Mouse (Mus musculus): ENCODE data around the gene Zfp592. TPM values are rescaled to one million over a fixed set of nuclear protein-coding genes. Genes with fewer than 3 reads are reported as not detected.

The Zfp592 gene
- polyA plus RNA-seq, 1 experiment from 2014 or later, result 15.7 TPM

- H3K9me3 ChIP-seq (replicated peaks), result no peaks in the 10 kb centered on the region
- peak overlapping the region; percentile 59 for H3K27ac ChIP-seq
- no peak overlapping the region for H3K4me3 ChIP-seq
- H3K36me3 ChIP-seq, result no peaks in the 10 kb centered on the region
- 46% methylated on average over 9 of the region's 9 CpGs for WGBS
- peak; percentile 51 for DNase-seq (ENCODE audit: low spot score)
- H3K27me3 ChIP-seq (ENCODE audit: low read depth, poor library complexity, severe bottlenecking), result no peaks in the 10 kb centered on the region
- peaks cover 35% of the 10 kb centered on the region for H3K4me1 ChIP-seq
Observed at GRCm38 (mm10) chr7:81074546-81074945, 81.1 kb downstream of the Zfp592 start.

GRCm38 (mm10) chr7:81075299-81075698 is 81.8 kb downstream of the Zfp592 start:
- H3K9me3 ChIP-seq (replicated peaks), result no peaks in the 10 kb centered on the region
- peak overlapping the region; percentile 59 for H3K27ac ChIP-seq
- H3K4me3 ChIP-seq, result no peak overlapping the region
- H3K36me3 ChIP-seq, result no peaks in the 10 kb centered on the region
- DNase-seq (ENCODE audit: low spot score), result no peak
- H3K27me3 ChIP-seq (ENCODE audit: low read depth, poor library complexity, severe bottlenecking), result no peaks in the 10 kb centered on the region
- 58% methylated on average over 7 of the region's 7 CpGs for WGBS
- peaks cover 39% of the 10 kb centered on the region for H3K4me1 ChIP-seq

- 93% methylated on average over 5 of the region's 5 CpGs for WGBS
- H3K27me3 ChIP-seq (ENCODE audit: low read depth, poor library complexity, severe bottlenecking), result no peaks in the 10 kb centered on the region
- H3K4me3 ChIP-seq, result no peak overlapping the region
- DNase-seq (ENCODE audit: low spot score), result no peak
- no peaks in the 10 kb centered on the region for H3K36me3 ChIP-seq
- no peaks in the 10 kb centered on the region for H3K9me3 ChIP-seq (replicated peaks)
- peaks cover 43% of the 10 kb centered on the region for H3K4me1 ChIP-seq
- H3K27ac ChIP-seq, result peak overlapping the region; percentile 59
Observed at GRCm38 (mm10) chr7:81075732-81076131, 82.3 kb downstream of the Zfp592 start.

- H3K36me3 ChIP-seq, result no peaks in the 10 kb centered on the region
- 0 out of 2 replicates have a peak overlapping the region, but pooled peaks have one; percentile 36 for H3K27ac ChIP-seq
- peaks cover 51% of the 10 kb centered on the region for H3K4me1 ChIP-seq
- H3K27me3 ChIP-seq (ENCODE audit: low read depth, poor library complexity, severe bottlenecking), result no peaks in the 10 kb centered on the region
- DNase-seq (ENCODE audit: low spot score), result no peak
- H3K4me3 ChIP-seq, result no peak overlapping the region
- WGBS, result 67% methylated on average over 6 of the region's 6 CpGs
- H3K9me3 ChIP-seq (replicated peaks), result no peaks in the 10 kb centered on the region
Observed at GRCm38 (mm10) chr7:81077009-81077408, 83.5 kb downstream of the Zfp592 start.

- Histone ChIP-seq H3K4me1 (peaks cover 51% of the 10 kb centered on the region), H3K27me3 (ENCODE audit: low read depth, poor library complexity, severe bottlenecking) (no peaks in the 10 kb centered on the region), H3K9me3 (replicated peaks) (no peaks in the 10 kb centered on the region), H3K36me3 (no peaks in the 10 kb centered on the region), H3K27ac (no peak overlapping the region), H3K4me3 (no peak overlapping the region)
- WGBS, result 85% methylated on average over 6 of the region's 6 CpGs
- DNase-seq (ENCODE audit: low spot score), result no peak
Observed at GRCm38 (mm10) chr7:81078740-81079139, 85.3 kb downstream of the Zfp592 start.

- Histone ChIP-seq H3K27me3 (ENCODE audit: low read depth, poor library complexity, severe bottlenecking) (no peaks in the 10 kb centered on the region), H3K27ac (peak overlapping the region; percentile 53), H3K4me1 (peaks cover 16% of the 10 kb centered on the region), H3K36me3 (no peaks in the 10 kb centered on the region), H3K9me3 (replicated peaks) (no peaks in the 10 kb centered on the region), H3K4me3 (no peak overlapping the region)
- DNase-seq (ENCODE audit: low spot score), result no peak
- 58% methylated on average over 18 of the region's 18 CpGs for WGBS
Observed at GRCm38 (mm10) chr7:81093420-81093965, 100.0 kb downstream of the Zfp592 start.

- DNase-seq (ENCODE audit: low spot score), result no peak
- H3K27me3 ChIP-seq (ENCODE audit: low read depth, poor library complexity, severe bottlenecking), result no peaks in the 10 kb centered on the region
- no peaks in the 10 kb centered on the region for H3K36me3 ChIP-seq
- H3K4me3 ChIP-seq, result no peak overlapping the region
- H3K27ac ChIP-seq, result peak overlapping the region; percentile 53
- 75% methylated on average over 6 of the region's 6 CpGs for WGBS
- no peaks in the 10 kb centered on the region for H3K9me3 ChIP-seq (replicated peaks)
- H3K4me1 ChIP-seq, result peaks cover 16% of the 10 kb centered on the region
Observed at GRCm38 (mm10) chr7:81094104-81094757, 100.8 kb downstream of the Zfp592 start.

Other genes with a start within 250 kb of the Zfp592 start
- gene Iqgap1, start 167.7 kb upstream of the Zfp592 start, polyA plus RNA-seq (2016; fragmentation: Nextera tagmentation; extraction: Ambion mirVana), result 21.8 and 25.4 TPM in 2 replicates
- gene Zscan2, start 132.8 kb upstream of the Zfp592 start, polyA plus RNA-seq (2016; fragmentation: Nextera tagmentation; extraction: Ambion mirVana), result 4.0 and 4.3 TPM in 2 replicates
- 49.5 and 54.5 TPM in 2 replicates for gene Wdr73, start 92.4 kb upstream of the Zfp592 start, polyA plus RNA-seq (2016; fragmentation: Nextera tagmentation; extraction: Ambion mirVana)
- gene Nmb, start 88.6 kb upstream of the Zfp592 start, polyA plus RNA-seq (2016; fragmentation: Nextera tagmentation; extraction: Ambion mirVana), result 9.1 and 9.2 TPM in 2 replicates
- 191 and 201 TPM in 2 replicates for gene Sec11a, start 45.9 kb upstream of the Zfp592 start, polyA plus RNA-seq (2016; fragmentation: Nextera tagmentation; extraction: Ambion mirVana)
- 0.19 and 0.48 TPM in 2 replicates for gene Alpk3, start 63.9 kb downstream of the Zfp592 start, polyA plus RNA-seq (2016; fragmentation: Nextera tagmentation; extraction: Ambion mirVana)
- 0.09 TPM in 1 of 2 replicates, not detected in the other for gene Slc28a1, start 121.1 kb downstream of the Zfp592 start, polyA plus RNA-seq (2016; fragmentation: Nextera tagmentation; extraction: Ambion mirVana)
- gene Pde8a, start 219.9 kb downstream of the Zfp592 start, polyA plus RNA-seq (2016; fragmentation: Nextera tagmentation; extraction: Ambion mirVana), result 3.2 and 3.3 TPM in 2 replicates